Mouse (Mus musculus) heart, postnatal 0 days (tissue): ENCODE results near the gene Dcaf11. TPM values are rescaled to one million over a fixed set of nuclear protein-coding genes. Genes with fewer than 3 reads are reported as not detected.

Experiments
- ATAC-seq: fragments of 200-750 bp; cut with Nextera tagmentation; 2 replicates; pipeline ENCODE4 v1.8.0; 2017; ENCODE audit warnings: low read depth, moderate number of reproducible peaks, moderate library complexity; ENCODE audit not compliant: insufficient read depth
- DNase-seq: peaks from one replicate; pipeline ENCODE4 v3.0.0-alpha.2; 2016; ENCODE audit warnings: low spot score
- H3K27ac ChIP-seq: fragments of 300-500 bp; sonication (generic); 2 replicates; pipeline ENCODE4 v1.5.1; 2014; ENCODE audit warnings: low read depth, mild to moderate bottlenecking
- H3K27me3 ChIP-seq: fragments of 300-500 bp; sonication (generic); 2 replicates; pipeline ENCODE4 v1.6.1; 2014; ENCODE audit warnings: low read length, mixed read lengths; ENCODE audit not compliant: control insufficient read depth, insufficient read depth
- H3K36me3 ChIP-seq: fragments of 300-500 bp; sonication (generic); replicated peaks from 2 replicates; pipeline ENCODE4 v1.6.1; 2014; ENCODE audit warnings: low read length, mixed read lengths; ENCODE audit not compliant: control insufficient read depth, insufficient read depth
- H3K4me1 ChIP-seq: fragments of 300-500 bp; sonication (generic); 2 replicates; pipeline ENCODE4 v1.6.1; 2014; ENCODE audit warnings: antibody characterized with exemption; ENCODE audit not compliant: control insufficient read depth, insufficient read depth
- H3K4me2 ChIP-seq: fragments of 300-500 bp; sonication (generic); 2 replicates; pipeline ENCODE4 v1.6.1; 2014; ENCODE audit warnings: low read depth, mild to moderate bottlenecking, low read length, moderate library complexity
- H3K4me3 ChIP-seq: fragments of 300-500 bp; sonication (generic); 2 replicates; pipeline ENCODE4 v1.5.1; 2014; ENCODE audit warnings: low read depth, low read length
- H3K9ac ChIP-seq: fragments of 300-500 bp; sonication (generic); replicated peaks from 2 replicates; pipeline ENCODE4 v1.6.1; 2014; ENCODE audit warnings: low read depth, low read length, mixed read lengths
- H3K9me3 ChIP-seq: fragments of 300-500 bp; sonication (generic); replicated peaks from 2 replicates; pipeline ENCODE4 v1.6.1; 2016; ENCODE audit warnings: low read length; ENCODE audit not compliant: control insufficient read depth
- CTCF ChIP-seq: IDR thresholded peaks from 2 replicates; pipeline ENCODE4 v1.5.1; 2016; ENCODE audit warnings: antibody characterized with exemption, control low read depth, low read depth
- EP300 ChIP-seq: IDR thresholded peaks from 2 replicates; pipeline ENCODE4 v1.6.1; 2016; ENCODE audit warnings: antibody characterized with exemption, low read depth
- WGBS: fragments of 180-500 bp; shearing (Covaris S2); extraction: QIAGEN DNeasy Blood & Tissue Kit; methylation state at CpG from one replicate; pipeline ENCODE4 v1.1.7; 2014; 5-methylcytosine and 5-hydroxymethylcytosine counted together
- polyA plus RNA-seq: library from polyadenylated mRNA; unstranded; fragments of >200 nt; fragmentation: Nextera tagmentation; extraction: Ambion mirVana; gene quantifications from 2 replicates; pipeline ENCODE4 v1.2.1, GENCODE M21; 2015
- total RNA-seq: library from RNA; depleted of rRNA; stranded (reverse); fragments of >200 nt; gene quantifications from 2 replicates; pipeline ENCODE4 v1.2.3, GENCODE M21; 2014; ENCODE audit warnings: low replicate concordance; rRNA removed

The Dcaf11 gene
- total and polyA plus RNA-seq, 2 experiments from 2014 or later = 74.4 to 81.6 TPM

DNA sequence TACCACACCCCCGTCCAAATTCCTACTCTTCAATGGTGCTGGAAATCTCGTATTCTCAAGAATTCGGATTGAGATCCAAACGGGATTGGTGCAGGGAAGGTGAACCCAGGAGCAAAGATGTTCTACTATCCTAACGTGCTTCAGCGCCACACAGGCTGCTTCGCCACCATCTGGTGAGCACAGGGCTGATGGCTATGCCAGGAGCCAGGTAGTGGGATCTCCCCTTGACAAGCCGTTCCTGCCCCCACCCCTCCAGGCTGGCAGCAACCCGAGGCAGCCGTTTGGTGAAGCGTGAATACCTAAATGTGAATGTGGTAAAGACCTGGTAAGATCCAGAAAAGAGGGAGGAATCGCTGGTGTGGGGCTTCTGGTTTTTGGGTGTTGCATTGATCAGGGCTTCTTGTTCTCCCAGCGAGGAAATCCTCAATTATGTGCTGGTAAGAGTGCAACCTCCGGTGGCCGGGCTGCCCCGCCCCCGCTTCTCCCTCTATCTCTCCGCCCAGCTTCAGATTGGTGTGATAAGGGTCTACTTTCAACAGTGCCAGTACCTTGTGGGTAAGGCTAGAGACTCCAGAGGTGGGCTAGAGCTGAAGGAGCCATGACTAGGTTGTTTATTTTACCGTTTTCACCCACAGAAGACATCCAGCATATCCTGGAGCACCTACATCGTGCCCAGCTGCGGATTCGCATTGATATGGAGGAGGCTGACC is 58.8 kb downstream of the Dcaf11 start:
- H3K4me3 ChIP-seq = no peak overlapping the region
- no peaks in the 10 kb centered on the region for H3K36me3 ChIP-seq
- DNase-seq = no peak
- H3K27me3 ChIP-seq = no peaks in the 10 kb centered on the region
- TF ChIP-seq CTCF = no peak
- TF ChIP-seq EP300 = no peak
- H3K4me1 ChIP-seq = no peaks in the 10 kb centered on the region; the same call in 1 of the 2 replicates
- no peaks in the 10 kb centered on the region for H3K9me3 ChIP-seq
- WGBS = 38% methylated on average over 22 of the region's 22 CpGs
- no peak for ATAC-seq
- peak overlapping the region; percentile 48 for H3K4me2 ChIP-seq
- H3K9ac ChIP-seq = no peak overlapping the region
- H3K27ac ChIP-seq = no peak overlapping the region

Other genes starting within 250 kb of the Dcaf11 start
- 36.5 and 48.8 TPM in 2 replicates for gene Dhrs4, start 81.2 kb upstream of the Dcaf11 start, total RNA-seq
- gene Dhrs4, start 81.2 kb upstream of the Dcaf11 start, polyA plus RNA-seq = 82.5 and 83.3 TPM in 2 replicates
- 3.4 and 6.1 TPM in 2 replicates for gene Carmil3, start 69.4 kb upstream of the Dcaf11 start, total RNA-seq
- 0.49 and 0.56 TPM in 2 replicates for gene Carmil3, start 69.4 kb upstream of the Dcaf11 start, polyA plus RNA-seq
- 0.08 TPM in 1 of 2 replicates, not detected in the other for gene Cpne6, start 49.6 kb upstream of the Dcaf11 start, total RNA-seq
- gene Cpne6, start 49.6 kb upstream of the Dcaf11 start, polyA plus RNA-seq = 0.08 and 0.26 TPM in 2 replicates
- not detected in 2 replicates for gene Nrl, start 35.0 kb upstream of the Dcaf11 start, total RNA-seq
- not detected in 2 replicates for gene Nrl, start 35.0 kb upstream of the Dcaf11 start, polyA plus RNA-seq
- gene Pck2, start 19.7 kb upstream of the Dcaf11 start, total RNA-seq = 48.3 and 85.2 TPM in 2 replicates
- 22.6 and 24.2 TPM in 2 replicates for gene Pck2, start 19.7 kb upstream of the Dcaf11 start, polyA plus RNA-seq
- gene A730061H03Rik, start 400 bp downstream of the Dcaf11 start, total RNA-seq = 15.5 TPM in 1 of 2 replicates, not detected in the other
- 1.3 and 1.4 TPM in 2 replicates for gene A730061H03Rik, start 400 bp downstream of the Dcaf11 start, polyA plus RNA-seq
- 212 and 277 TPM in 2 replicates for gene Fitm1, start 15.6 kb downstream of the Dcaf11 start, total RNA-seq
- 181 and 195 TPM in 2 replicates for gene Fitm1, start 15.6 kb downstream of the Dcaf11 start, polyA plus RNA-seq
- gene Psme1, start 18.1 kb downstream of the Dcaf11 start, total RNA-seq = 145 and 181 TPM in 2 replicates
- gene Psme1, start 18.1 kb downstream of the Dcaf11 start, polyA plus RNA-seq = 250 and 254 TPM in 2 replicates
- gene Emc9, start 25.3 kb downstream of the Dcaf11 start, total RNA-seq = 36.1 and 37.6 TPM in 2 replicates
- 52.9 and 54.1 TPM in 2 replicates for gene Emc9, start 25.3 kb downstream of the Dcaf11 start, polyA plus RNA-seq
- gene Psme2, start 31.1 kb downstream of the Dcaf11 start, total RNA-seq = 35.3 and 352 TPM in 2 replicates
- 220 and 234 TPM in 2 replicates for gene Psme2, start 31.1 kb downstream of the Dcaf11 start, polyA plus RNA-seq
- gene Rnf31, start 31.7 kb downstream of the Dcaf11 start, total RNA-seq = 15.0 and 20.1 TPM in 2 replicates
- 10.3 and 13.6 TPM in 2 replicates for gene Rnf31, start 31.7 kb downstream of the Dcaf11 start, polyA plus RNA-seq
- 31.5 and 44.7 TPM in 2 replicates for gene Irf9, start 43.6 kb downstream of the Dcaf11 start, total RNA-seq
- 11.6 and 14.2 TPM in 2 replicates for gene Irf9, start 43.6 kb downstream of the Dcaf11 start, polyA plus RNA-seq
- 1.5 and 9.1 TPM in 2 replicates for gene Rec8, start 58.0 kb downstream of the Dcaf11 start, total RNA-seq
- gene Rec8, start 58.0 kb downstream of the Dcaf11 start, polyA plus RNA-seq = 1.9 and 2.1 TPM in 2 replicates
- gene Ipo4, start 76.0 kb downstream of the Dcaf11 start, total RNA-seq = 34.9 and 49.8 TPM in 2 replicates
- 32.0 and 37.6 TPM in 2 replicates for gene Ipo4, start 76.0 kb downstream of the Dcaf11 start, polyA plus RNA-seq
- gene Gm49378, start 77.9 kb downstream of the Dcaf11 start, total RNA-seq = 0.15 and 6.9 TPM in 2 replicates
- gene Gm49378, start 77.9 kb downstream of the Dcaf11 start, polyA plus RNA-seq = 1.1 and 1.2 TPM in 2 replicates
- gene Tm9sf1, start 83.8 kb downstream of the Dcaf11 start, total RNA-seq = 62.8 and 83.3 TPM in 2 replicates
- 62.7 and 67.4 TPM in 2 replicates for gene Tm9sf1, start 83.8 kb downstream of the Dcaf11 start, polyA plus RNA-seq
- 0.12 TPM in 1 of 2 replicates, not detected in the other for gene Tssk4, start 90.2 kb downstream of the Dcaf11 start, total RNA-seq
- gene Tssk4, start 90.2 kb downstream of the Dcaf11 start, polyA plus RNA-seq = 0.25 and 0.31 TPM in 2 replicates
- gene Mdp1, start 100.5 kb downstream of the Dcaf11 start, total RNA-seq = 62.4 and 66.0 TPM in 2 replicates
- 98.6 and 104 TPM in 2 replicates for gene Mdp1, start 100.5 kb downstream of the Dcaf11 start, polyA plus RNA-seq
- gene Gmpr2, start 111.9 kb downstream of the Dcaf11 start, total RNA-seq = 27.4 and 31.8 TPM in 2 replicates
- gene Gmpr2, start 111.9 kb downstream of the Dcaf11 start, polyA plus RNA-seq = 27.7 and 29.2 TPM in 2 replicates
- 137 and 141 TPM in 2 replicates for gene Nedd8, start 112.1 kb downstream of the Dcaf11 start, total RNA-seq
- 460 and 483 TPM in 2 replicates for gene Nedd8, start 112.1 kb downstream of the Dcaf11 start, polyA plus RNA-seq
- gene Tinf2, start 121.8 kb downstream of the Dcaf11 start, total RNA-seq = 11.9 and 20.2 TPM in 2 replicates
- gene Tinf2, start 121.8 kb downstream of the Dcaf11 start, polyA plus RNA-seq = 15.9 and 17.1 TPM in 2 replicates
- gene Tgm1, start 153.9 kb downstream of the Dcaf11 start, total RNA-seq = 0.85 and 1.3 TPM in 2 replicates
- gene Tgm1, start 153.9 kb downstream of the Dcaf11 start, polyA plus RNA-seq = 0.11 and 0.27 TPM in 2 replicates
- gene Rabggta, start 162.3 kb downstream of the Dcaf11 start, total RNA-seq = 35.6 and 36.8 TPM in 2 replicates
- gene Rabggta, start 162.3 kb downstream of the Dcaf11 start, polyA plus RNA-seq = 20.8 and 21.8 TPM in 2 replicates
- 51.9 and 58.1 TPM in 2 replicates for gene Dhrs1, start 185.7 kb downstream of the Dcaf11 start, total RNA-seq
- 62.9 and 65.0 TPM in 2 replicates for gene Dhrs1, start 185.7 kb downstream of the Dcaf11 start, polyA plus RNA-seq
- gene Nop9, start 185.7 kb downstream of the Dcaf11 start, total RNA-seq = 20.2 and 26.3 TPM in 2 replicates
- 13.1 and 14.2 TPM in 2 replicates for gene Nop9, start 185.7 kb downstream of the Dcaf11 start, polyA plus RNA-seq
- gene Cideb, start 198.5 kb downstream of the Dcaf11 start, total RNA-seq = 0.31 and 0.34 TPM in 2 replicates
- 2.8 and 3.6 TPM in 2 replicates for gene Cideb, start 198.5 kb downstream of the Dcaf11 start, polyA plus RNA-seq
- gene Ltb4r2, start 201.4 kb downstream of the Dcaf11 start, total RNA-seq = not detected in 2 replicates
- gene Ltb4r2, start 201.4 kb downstream of the Dcaf11 start, polyA plus RNA-seq = 0.10 and 0.22 TPM in 2 replicates
- 0.62 TPM in 1 of 2 replicates, not detected in the other for gene Ltb4r1, start 206.0 kb downstream of the Dcaf11 start, total RNA-seq
- gene Ltb4r1, start 206.0 kb downstream of the Dcaf11 start, polyA plus RNA-seq = 0.38 and 0.40 TPM in 2 replicates
- gene Adcy4, start 224.1 kb downstream of the Dcaf11 start, total RNA-seq = 16.2 and 17.4 TPM in 2 replicates
- 10.6 TPM in 2 replicates for gene Adcy4, start 224.1 kb downstream of the Dcaf11 start, polyA plus RNA-seq
- 8.5 and 16.3 TPM in 2 replicates for gene Ripk3, start 228.9 kb downstream of the Dcaf11 start, total RNA-seq
- 9.3 and 9.4 TPM in 2 replicates for gene Ripk3, start 228.9 kb downstream of the Dcaf11 start, polyA plus RNA-seq